Mouse (Mus musculus) B cell, adult 2 months (primary cell): ENCODE data around the gene Prkaa2.
A peak's percentile ranks its signal among the peaks of the same experiment; 100 is the strongest.

Experiments
- DNase-seq, 2 experiments: peaks; one replicate each; pipeline ENCODE4 v3.0.0; 2022

Gene Prkaa2

DNA sequence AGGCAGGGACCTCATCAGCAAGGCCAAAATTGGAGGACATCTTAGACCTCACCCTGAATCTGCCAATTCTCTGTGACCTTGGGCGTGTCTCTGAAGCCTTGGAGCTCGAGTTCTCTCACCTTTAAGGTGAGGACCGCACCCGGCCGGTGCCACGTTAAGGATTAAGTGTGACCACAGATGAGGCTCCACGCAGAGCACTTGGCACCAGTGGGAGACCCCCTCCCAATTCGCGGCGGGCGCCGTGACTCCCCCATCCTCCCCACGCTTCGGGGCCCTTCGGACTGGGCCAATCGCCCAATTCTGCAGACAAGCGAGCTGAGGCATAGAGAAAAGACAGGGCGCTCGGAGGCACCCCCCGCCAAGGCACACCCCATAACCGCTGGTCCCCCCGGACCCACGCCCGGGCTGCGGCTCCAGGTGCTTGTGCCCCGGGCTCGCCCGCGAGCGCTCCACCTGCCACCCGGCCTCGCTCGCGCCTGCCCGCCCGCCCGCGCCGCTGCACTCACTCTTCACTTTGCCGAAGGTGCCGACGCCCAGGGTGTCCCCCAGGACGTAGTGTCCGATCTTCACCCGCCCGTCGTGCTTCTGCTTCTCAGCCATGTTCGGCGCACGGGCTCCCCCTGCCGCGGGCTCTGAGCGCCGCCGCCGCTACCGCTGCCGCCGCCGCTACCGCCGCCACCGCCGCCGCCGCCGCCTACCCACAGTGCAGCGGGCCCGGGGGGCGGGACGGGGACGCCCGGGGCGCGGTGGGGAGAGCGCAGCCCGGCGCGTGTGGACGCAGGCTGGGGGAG, at the start of gene Prkaa2:
Prkaa2 (minus strand) TSS at position 692 of the 791 bp plus-strand sequence.
- DNase-seq: peak; percentile 66 to 74

- DNase-seq: no peak
These were observed 49.8 kb upstream of the Prkaa2 start for GRCm38 (mm10) chr4:105159531-105159870.

DNA sequence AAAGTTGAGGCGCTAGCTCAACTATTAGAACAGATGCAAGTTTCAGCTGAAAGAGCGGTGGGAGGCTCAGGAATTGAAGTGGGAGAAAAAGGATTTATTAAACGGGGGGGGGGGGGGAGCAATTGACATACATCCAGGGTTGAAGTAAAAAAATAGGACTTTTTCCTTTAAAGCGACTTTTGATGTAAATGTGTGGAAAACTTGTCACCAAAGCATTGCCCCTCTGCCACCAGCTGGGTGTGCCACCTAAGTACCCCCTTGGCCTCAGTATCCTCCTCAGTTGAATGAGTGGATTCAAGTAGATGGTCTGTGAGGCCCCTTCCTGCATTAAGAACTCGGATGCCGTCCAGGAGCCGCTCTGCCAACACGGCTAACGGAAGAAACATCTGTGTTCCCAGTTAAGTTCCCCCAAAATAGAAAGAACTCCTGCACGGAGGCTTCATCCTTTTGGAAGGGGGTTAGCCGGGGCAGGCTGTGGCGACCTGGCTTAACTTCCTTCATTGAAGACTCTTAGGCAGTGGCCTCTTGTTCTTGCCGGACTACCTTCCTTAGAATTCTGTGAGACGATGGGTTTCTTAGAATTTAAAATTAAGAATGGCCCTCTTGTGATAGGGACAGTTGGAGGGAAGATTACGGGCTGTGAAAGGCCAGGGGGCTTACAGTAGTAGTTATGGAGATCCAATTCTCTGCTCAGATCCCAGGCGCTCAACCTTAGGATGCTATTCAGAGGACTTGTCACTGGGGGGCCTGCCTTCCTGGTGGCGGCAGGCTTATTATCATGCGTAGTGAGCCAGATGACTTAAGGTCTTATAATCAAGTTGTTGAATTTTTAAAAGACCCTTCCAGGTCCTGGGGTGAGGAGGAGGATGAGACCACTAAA, 49.2 kb upstream of the Prkaa2 start:
- peak; percentile 14 to 26 for DNase-seq

GRCm38 (mm10) chr4:105158169-105158555, 48.5 kb upstream of the Prkaa2 start:
- peak; percentile 81 to 83 for DNase-seq

GRCm38 (mm10) chr4:105157276-105158168, 47.8 kb upstream of the Prkaa2 start, which contains the start of gene Plpp3:
TSS of gene Plpp3 (plus strand) at chr4:105157347.
- peak; percentile 55 for DNase-seq

- DNase-seq: peak in 1 of 2 experiments; percentile 40
These were observed 47.2 kb upstream of the Prkaa2 start for GRCm38 (mm10) chr4:105156955-105157275.

- DNase-seq: no peak
These were observed 46.6 kb upstream of the Prkaa2 start for GRCm38 (mm10) chr4:105156281-105156680.

DNA sequence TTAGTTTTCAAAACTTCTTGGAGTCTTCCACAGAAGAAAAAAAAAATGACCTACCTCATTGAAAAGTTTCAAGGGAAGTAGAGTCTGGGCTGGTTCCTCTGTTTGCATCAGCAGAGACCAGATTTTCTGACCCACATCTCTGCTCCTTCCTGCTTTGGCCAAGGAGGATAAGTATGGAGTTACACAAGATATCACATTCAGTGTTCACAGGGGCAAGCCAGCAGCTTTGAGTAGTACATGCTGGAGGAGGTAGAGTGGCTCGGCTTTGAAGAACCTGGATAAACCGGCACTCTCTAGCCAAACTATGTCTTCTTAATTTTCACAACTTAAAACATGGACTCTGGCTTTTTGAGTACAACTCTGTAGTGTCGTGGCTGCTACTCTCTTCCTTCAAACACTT, 43.5 kb upstream of the Prkaa2 start:
- DNase-seq: no peak

GRCm38 (mm10) chr4:105151911-105152690, 42.4 kb upstream of the Prkaa2 start:
- DNase-seq: peak; percentile 77 to 78

DNA sequence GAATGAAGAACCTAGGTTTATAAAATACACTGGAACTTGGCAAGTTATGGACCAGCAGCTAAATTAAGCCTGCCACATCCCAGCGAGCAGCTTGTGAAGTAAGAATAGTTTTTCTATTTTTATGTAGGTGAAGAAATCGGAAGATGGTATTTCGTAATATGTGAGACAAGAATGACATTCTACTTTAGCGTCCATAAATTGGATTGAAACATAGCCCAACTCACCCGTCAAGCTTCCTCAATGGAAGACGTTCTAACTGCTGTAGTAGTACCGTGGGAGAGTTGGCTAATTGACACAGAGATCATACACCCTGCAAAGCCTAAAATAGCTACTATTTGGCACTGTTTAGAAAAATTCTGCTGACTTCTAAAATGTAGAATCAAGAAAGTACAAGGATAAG, 39.8 kb upstream of the Prkaa2 start:
- no peak for DNase-seq

- DNase-seq: no peak
These were observed 23.8 kb upstream of the Prkaa2 start for GRCm38 (mm10) chr4:105133350-105134050.

- DNase-seq: no peak
These were observed 22.1 kb upstream of the Prkaa2 start for GRCm38 (mm10) chr4:105131756-105132314.

GRCm38 (mm10) chr4:105129212-105129611, 19.5 kb upstream of the Prkaa2 start:
- no peak for DNase-seq

- DNase-seq: peak; percentile 32 to 45
These were observed 12.7 kb upstream of the Prkaa2 start for GRCm38 (mm10) chr4:105122429-105122828.

DNA sequence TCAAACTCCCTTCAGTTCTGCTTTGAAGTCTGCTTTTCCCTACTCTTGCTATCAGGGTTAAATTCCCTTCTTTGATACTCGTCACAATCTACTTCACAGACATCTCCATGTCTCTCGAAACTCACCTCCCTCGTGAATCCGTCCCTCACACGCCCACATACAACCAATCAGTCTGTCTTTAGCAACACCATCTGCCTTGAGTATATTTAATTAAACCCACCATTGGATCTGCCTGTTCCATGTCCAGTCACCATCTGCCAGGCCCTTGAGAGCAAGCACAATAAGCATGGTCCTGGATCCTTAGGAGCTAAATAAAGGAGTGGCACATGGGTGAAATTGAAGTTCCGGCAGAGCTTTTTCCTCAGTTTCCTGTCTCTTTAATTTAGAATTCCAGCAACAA, 11.4 kb upstream of the Prkaa2 start:
- DNase-seq: no peak

DNA sequence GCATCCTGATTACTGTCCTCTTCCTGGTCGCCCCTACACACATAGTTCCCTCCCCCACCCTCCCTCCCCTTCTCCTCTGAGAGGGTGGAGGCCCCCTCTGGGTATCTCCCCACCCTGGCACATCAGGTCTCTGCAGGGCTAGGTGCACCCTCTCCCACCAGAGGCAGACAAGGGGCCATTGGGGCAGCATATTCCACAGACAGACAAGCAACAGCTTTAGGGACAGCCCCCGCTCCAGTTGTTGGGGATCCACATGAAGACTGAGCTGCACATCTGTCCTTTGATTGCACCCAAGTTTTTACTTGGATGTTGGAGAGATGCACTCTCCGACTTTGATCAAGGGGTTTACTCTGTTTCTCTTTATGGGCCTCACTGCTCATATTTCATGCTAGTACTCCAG, 3.8 kb upstream of the Prkaa2 start:
- no peak for DNase-seq

DNA sequence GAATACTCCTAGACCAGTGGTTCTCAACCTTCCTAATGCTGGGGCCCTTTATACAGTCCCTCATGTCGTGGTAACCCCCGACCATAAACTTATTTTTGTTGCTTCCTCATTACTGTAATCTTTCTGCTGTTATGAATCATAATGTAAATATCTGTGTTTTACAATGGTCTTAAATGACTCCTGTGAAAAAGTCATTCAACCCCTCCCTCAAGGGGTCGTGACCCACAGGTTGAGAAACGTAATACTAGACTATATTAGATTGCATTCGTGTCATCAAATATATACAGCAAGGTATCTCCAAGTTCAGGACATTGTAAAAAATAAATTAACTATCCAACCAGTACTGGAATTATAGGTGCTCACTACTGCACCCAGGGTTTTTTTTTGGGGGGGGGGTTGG, 3.4 kb upstream of the Prkaa2 start:
- no peak for DNase-seq

DNA sequence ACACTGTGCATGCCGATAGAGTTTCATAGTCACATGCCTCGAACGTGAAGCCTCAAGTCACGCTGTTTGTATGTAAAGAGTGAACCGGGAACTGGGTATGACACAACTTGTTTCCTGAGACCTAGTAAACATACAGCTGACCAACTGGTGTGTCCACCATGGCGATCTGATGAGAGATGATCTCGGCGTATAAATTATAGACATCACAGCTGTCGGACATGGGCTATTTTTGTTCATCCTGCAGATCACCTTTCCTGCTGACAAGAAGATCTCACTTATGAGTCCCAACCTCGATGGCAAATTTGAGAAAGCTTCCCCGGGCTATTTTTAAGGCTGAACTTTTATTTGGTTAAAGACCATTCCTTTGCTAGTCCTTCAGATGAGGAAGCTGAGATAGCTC, 2.1 kb upstream of the Prkaa2 start:
- DNase-seq: no peak

DNA sequence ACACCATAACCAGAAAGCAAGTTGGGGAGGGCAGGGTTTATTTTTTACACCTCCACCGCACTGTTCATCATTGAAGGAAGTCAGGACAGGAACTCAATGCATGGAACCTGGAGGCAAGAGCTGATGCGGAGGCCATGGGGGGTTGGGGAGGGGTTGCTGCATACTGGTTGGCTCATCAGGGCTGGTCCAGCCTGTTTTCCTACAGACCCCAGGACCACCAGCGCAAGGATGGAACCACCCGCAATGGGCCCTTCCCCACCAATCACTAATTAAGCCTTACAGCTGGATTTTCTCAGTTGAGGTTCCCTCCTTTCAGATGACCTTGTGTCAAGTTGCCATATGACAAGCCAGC, 970 bp upstream of the Prkaa2 start:
- no peak for DNase-seq

DNA sequence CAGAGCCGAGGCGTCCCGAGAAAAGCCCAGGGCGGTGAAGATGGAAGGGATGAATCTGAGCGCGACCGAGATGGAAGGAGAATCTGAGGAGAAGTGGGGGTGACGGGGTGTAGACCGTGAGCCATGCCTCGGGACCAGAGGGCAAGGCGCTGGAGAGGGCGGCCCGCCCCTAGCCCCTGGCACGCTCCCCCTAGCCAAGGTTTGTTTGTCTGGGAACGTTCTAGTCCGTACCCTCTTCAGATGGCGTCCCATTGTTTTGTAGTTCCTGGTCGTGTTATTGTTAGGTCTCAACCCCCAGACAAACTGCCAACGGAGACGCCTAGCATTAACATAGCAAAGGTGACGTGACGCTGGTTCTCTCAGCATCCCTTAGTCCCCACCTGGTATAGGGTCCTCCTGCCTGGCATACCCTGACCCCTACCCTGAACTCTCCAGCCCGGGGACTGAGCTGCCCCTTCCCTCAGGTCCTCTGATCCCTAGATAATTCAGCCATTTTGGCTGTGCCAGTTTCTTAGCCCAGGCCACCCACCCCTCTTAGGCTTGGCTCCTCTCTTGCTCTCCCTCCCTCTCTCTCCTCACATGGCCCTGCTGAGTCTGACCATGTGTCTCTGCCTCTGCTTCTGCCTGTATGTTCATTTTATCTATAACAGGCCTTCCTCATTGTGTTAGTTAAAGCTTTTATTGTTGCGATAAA, 447 bp upstream of the Prkaa2 start:
- DNase-seq: no peak
